Mouse (Mus musculus) Patski (cell line): ENCODE results near the gene Cpt2. TPM values are rescaled to one million over a fixed set of nuclear protein-coding genes. Genes with fewer than 3 reads are reported as not detected.

ENCODE experiments used
- ATAC-seq: fragments of 100-300 bp; one replicate; pipeline ENCODE4 v1.8.0; 2021
- CTCF ChIA-PET: fragments of 350-600 bp; sonication (Branson Sonifier 250); formaldehyde crosslinking; loops from one replicate; lab custom pipeline; 2022; ENCODE audit warnings: inconsistent platforms; lab: Charles Lee
- POLR2A ChIA-PET: fragments of 350-600 bp; sonication (Branson Sonifier 250); formaldehyde crosslinking; loops from one replicate; lab custom pipeline; 2022; ENCODE audit warnings: antibody characterized with exemption, inconsistent platforms; lab: Charles Lee
- DNase-seq: peaks from one replicate; pipeline ENCODE4 v3.0.0-alpha.2; 2011; ENCODE audit warnings: low read depth, low spot score
- H3K27me3 ChIP-seq: fragments of 371-371 bp; one replicate; pipeline ENCODE4 v1.5.1; 2021
- CTCF ChIP-seq: fragments of 100-300 bp; IDR thresholded peaks from one replicate; pipeline ENCODE4 v1.5.1; 2021
- in situ Hi-C: fragments of 300-500 bp; cut with MboI; formaldehyde crosslinking; loops from 3 replicates; pipeline ENCODE4 v1.11.1; 2018; ENCODE audit warnings: low pct_unique_long_range_greater_than_20kb, mixed read lengths
- polyA plus RNA-seq: library from polyadenylated mRNA; unstranded; gene quantifications from one replicate; pipeline ENCODE4 v1.2.3, GENCODE M21; 2021

Gene Cpt2
- polyA plus RNA-seq, 1 experiment from 2014 or later: 46.6 TPM

GRCm38 (mm10) chr4:107881631-107882030, 41.8 kb downstream of the Cpt2 start:
- no peak for TF ChIP-seq CTCF
- DNase-seq (no peak), ATAC-seq (no peak)
- no peaks in the 10 kb centered on the region for H3K27me3 ChIP-seq
- ChIA-PET CTCF (no interaction called here), POLR2A (no interaction called here)
- in situ Hi-C loops: no loop called here

- in situ Hi-C loops: no loop called here
- no peak for TF ChIP-seq CTCF
- peak; percentile 78 for ATAC-seq
- H3K27me3 ChIP-seq: no peaks in the 10 kb centered on the region
- CTCF ChIA-PET: no interaction called here
- DNase-seq: peak; percentile 75
- POLR2A ChIA-PET: no interaction called here
Measured at GRCm38 (mm10) chr4:107879254-107880050, 44.0 kb downstream of the Cpt2 start, which contains the start of gene Magoh. TSS of gene Magoh (plus strand) at chr4:107879755.

GRCm38 (mm10) chr4:107864866-107865265, 58.5 kb downstream of the Cpt2 start:
- ChIA-PET POLR2A (no interaction called here), CTCF (no interaction called here)
- no peak for ATAC-seq
- H3K27me3 ChIP-seq: no peaks in the 10 kb centered on the region
- in situ Hi-C loops: no loop called here
- TF ChIP-seq CTCF: no peak
- DNase-seq: no peak

GRCm38 (mm10) chr4:107858995-107859394, 64.4 kb downstream of the Cpt2 start:
- in situ Hi-C loops: no loop called here
- CTCF ChIA-PET: interaction anchor here (1.6 kb wide), 1 partner anchor 122 kb away, joined by 3 read pairs; no protein-coding TSS in a partner anchor
- TF ChIP-seq CTCF: no peak
- DNase-seq (no peak), ATAC-seq (no peak)
- no peaks in the 10 kb centered on the region for H3K27me3 ChIP-seq
- POLR2A ChIA-PET: no interaction called here

- POLR2A ChIA-PET: no interaction called here
- ATAC-seq (no peak), DNase-seq (no peak)
- H3K27me3 ChIP-seq: no peaks in the 10 kb centered on the region
- TF ChIP-seq CTCF: no peak
- CTCF ChIA-PET: interaction anchor here (1.3 to 1.6 kb wide), 2 partner anchors 115 to 120 kb away, joined by 3 to 4 read pairs; no protein-coding TSS in a partner anchor
- in situ Hi-C loops: no loop called here
Measured at GRCm38 (mm10) chr4:107856958-107857686, 66.3 kb downstream of the Cpt2 start.

Other genes with a start within 250 kb of the Cpt2 start
- not detected for gene Dmrtb1, start 239.4 kb downstream of the Cpt2 start, polyA plus RNA-seq
- 8.8 TPM for gene Lrp8, start 121.3 kb downstream of the Cpt2 start, polyA plus RNA-seq
- 126 TPM for gene Magoh, start 43.9 kb downstream of the Cpt2 start, polyA plus RNA-seq
- gene 0610037L13Rik, start 33.8 kb downstream of the Cpt2 start, polyA plus RNA-seq: 33.1 TPM
- 0.04 TPM for gene Slc1a7, start 44.7 kb upstream of the Cpt2 start, polyA plus RNA-seq
- 2.4 TPM for gene Podn, start 172.8 kb upstream of the Cpt2 start, polyA plus RNA-seq
- 105 TPM for gene Scp2, start 221.4 kb upstream of the Cpt2 start, polyA plus RNA-seq
- gene Echdc2, start 241.8 kb upstream of the Cpt2 start, polyA plus RNA-seq: 32.2 TPM